Mouse (Mus musculus) adrenal gland, adult 18-20 months (tissue): ENCODE measurements at regions not wholly inside any gene's neighbourhood (a gene's known extent, or its start where the extent isn't known, plus 50 kb on each side); places are given as distances from the start of the nearest gene placed in this dataset.

Experiments used
- DNase-seq, 2 experiments: peaks; one replicate each; pipeline ENCODE4 v3.0.0; 2021 to 2022; ENCODE audit warnings: low spot score in 2 of 2

DNA sequence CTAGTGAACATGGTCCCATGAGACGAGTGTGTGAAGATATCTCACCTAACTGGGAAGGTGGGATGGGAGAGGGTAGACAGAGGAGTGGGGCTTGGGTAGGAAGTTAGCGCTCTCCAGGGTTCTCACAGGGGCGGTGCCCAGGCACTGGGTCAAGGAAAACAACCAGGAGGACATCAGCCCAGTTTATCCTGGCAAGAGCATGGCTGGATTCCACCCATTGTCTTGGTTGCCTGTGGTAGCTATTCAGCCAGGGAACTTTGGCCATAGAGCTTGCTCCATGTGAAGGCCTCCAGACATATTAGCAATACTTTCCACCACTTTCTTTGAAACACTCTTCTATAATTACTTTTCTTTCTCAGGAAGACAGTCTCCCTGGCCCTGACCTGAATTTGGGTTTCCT, 131.4 kb downstream of the 1700020N01Rik start:
- no peak for DNase-seq

GRCm38 (mm10) chr10:21724999-21725398, 132.1 kb downstream of the 1700020N01Rik start:
- DNase-seq: no peak

DNA sequence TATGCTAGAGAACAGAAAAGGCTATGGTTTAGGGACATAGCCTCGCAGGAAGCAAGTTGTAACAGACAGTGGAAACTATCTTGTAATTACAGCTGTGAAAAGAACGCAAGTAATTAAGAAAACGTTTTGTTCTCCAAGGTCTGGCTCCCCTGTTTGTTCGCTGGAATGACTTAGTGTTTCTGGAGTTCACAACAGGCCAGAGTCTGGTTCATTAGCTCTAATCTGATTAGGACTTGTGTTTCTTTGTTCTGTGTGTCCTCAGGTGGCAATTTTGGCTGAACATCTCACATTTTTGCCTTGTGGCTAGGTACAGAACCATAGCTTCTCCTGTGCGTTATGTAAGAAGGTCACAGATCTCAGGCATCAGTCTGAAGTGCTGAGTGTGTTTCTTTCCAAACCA, 141.7 kb upstream of the Sgk1 start:
- no peak for DNase-seq

- no peak for DNase-seq
Measured at GRCm38 (mm10) chr10:21741575-21741974, 140.4 kb upstream of the Sgk1 start.

DNA sequence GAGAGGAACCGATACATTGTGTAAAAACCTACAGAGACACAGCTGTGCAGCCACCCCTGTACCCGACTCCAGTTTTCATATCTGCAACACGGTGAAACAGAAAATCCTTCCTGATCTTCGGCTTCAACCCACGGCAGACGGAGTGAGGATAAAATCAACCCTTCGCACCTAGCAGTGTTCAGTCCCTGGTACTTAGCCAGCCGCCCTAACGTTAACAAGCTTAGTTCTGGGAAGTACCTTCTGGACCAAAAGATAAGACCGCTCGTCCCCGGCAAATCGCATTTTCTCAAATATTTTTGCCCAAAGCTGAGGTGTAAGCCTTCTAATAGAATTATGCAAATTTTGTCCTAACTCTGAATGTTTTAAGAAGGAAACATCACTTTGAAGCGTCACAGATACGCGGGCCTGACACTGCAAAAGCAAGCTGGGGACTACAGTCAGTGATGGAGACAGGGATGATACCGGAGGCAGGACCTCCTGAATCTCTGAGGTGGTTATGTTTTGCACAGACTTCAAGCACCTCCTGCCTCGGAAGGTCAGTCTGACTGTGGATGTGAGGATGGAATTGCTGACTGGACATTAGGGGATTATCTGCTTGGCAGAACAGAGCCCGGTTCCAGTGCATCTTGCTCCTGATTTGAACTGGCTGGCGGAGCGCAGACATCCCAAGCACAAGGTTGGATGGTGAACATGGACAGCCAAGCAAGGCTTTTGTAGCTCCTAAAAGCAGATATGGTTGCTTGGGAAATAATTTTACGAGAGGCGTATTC, 139.8 kb upstream of the Sgk1 start:
- no peak for DNase-seq

- DNase-seq: no peak
Measured at GRCm38 (mm10) chr10:21743396-21743795, 138.6 kb upstream of the Sgk1 start.

- no peak for DNase-seq
Measured at GRCm38 (mm10) chr10:21744341-21744955, 137.5 kb upstream of the Sgk1 start.

DNA sequence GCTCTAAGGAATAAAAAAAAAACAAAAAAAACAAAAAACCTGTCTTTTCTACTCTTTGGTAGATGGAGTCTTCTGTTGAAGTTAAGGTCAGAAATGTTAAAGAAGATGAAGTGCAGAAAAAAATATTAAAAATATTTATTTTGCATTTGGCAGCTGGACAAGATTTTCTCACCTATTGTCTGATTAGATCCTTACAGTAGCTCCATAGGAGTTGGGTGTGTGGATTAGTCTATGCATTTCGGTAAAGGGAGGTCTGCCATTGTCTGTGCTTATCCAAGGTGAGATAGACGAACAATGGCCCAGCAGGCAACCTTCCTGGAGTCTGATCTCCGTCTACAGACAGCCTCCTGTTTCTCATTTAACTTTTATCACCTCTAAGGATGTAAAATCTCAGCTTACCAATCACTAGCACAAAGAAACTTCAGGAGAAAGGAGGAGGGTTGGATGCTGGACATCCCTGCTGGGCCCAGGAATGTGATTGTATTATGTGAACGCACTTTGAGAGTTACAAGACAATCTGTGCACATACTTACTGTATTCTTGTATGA, 136.0 kb upstream of the Sgk1 start:
- DNase-seq: no peak

- DNase-seq: no peak
Measured at GRCm38 (mm10) chr10:21746713-21747112, 135.3 kb upstream of the Sgk1 start.

GRCm38 (mm10) chr10:21751326-21751725, 130.7 kb upstream of the Sgk1 start:
- no peak for DNase-seq

- no peak for DNase-seq
Measured at GRCm38 (mm10) chr10:21752392-21752791, 129.6 kb upstream of the Sgk1 start.

- no peak for DNase-seq
Measured at GRCm38 (mm10) chr10:21754763-21755548, 127.0 kb upstream of the Sgk1 start.

DNA sequence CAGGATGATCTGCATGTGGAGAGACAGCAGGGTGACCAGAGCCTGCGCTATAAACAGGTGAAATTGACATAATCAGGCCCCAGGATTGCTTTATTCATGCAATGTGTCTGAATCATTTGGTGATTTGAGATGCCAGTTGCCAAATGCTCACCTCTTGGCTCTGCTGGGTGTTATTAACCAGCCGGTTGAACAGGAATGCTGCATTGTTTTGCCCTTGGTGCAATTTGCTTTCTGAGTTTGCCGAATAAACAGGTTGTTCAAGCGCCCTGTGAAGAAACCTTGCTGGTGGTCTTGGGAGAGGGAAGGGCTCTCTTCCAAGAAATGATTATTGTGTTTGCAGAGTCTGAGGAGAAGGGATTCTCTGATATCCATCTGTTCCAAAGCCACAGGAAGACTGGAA, 126.3 kb upstream of the Sgk1 start:
- no peak for DNase-seq

DNA sequence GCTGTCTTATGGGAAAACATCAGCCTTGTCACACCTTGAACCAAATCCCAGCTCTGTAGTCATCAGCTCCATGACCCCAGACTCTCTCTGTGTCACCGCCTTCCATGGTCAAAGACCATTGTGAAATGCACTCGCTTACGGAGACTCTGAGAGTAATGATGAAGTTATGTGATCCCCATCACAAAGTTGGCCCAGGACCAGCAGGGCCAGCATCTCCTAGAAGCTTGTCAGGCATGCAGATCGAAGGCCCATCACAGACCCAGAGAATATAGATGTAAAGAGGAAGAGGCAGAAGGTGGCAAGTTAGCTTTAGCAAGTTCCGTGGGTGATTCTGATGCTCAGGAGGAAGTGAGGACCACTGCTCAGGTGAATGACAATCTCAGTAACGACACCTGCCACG, 125.2 kb upstream of the Sgk1 start:
- DNase-seq: peak in 1 of 2 experiments; percentile 36

- DNase-seq: no peak
Measured at GRCm38 (mm10) chr10:21758122-21758521, 123.9 kb upstream of the Sgk1 start.

- DNase-seq: no peak
Measured at GRCm38 (mm10) chr10:21762516-21762915, 119.5 kb upstream of the Sgk1 start.

DNA sequence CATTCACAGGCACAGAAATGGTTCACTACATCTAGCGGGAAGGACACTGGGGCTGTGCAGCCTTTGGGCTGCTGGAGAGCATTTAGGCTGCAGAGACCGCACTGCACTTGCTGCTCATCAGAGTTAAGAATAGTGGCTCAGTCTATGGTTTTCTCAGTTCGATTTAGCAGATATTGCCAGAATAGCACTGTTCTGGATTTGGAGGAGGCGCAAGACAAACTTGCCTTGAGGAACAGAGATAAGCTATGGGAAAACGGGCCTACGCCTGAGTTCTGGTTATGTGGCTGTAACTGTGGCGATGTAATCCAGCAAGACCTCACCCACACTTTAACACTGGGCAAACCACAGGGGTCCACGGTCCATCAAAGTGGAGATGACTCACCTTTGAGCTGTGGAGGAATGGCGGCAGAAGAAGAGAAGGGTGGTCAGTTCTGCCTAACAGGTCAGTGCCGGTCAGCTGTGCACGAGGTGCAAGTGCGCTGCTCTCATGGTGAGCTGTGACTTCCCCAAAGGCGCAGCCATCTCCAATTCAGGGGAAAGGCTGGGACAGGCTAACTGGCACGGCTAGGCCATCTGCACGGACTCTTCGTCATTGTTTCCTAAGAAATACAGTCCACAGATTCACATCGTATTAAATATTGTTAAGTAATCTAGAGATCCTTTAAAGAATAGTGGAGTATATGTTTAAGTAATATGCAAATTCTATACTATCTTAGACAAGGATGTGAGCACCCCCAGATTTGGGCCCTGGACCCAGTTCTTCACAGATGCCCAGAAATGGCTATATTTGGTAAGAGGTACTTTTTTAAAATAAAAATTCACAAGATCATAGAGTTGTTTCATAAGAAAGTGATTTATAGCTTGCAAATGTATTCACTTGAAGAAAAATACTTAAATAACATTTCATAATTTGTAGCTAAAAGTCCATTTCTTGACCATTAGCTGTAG, 118.7 kb upstream of the Sgk1 start:
- no peak for DNase-seq

- DNase-seq: no peak
Measured at GRCm38 (mm10) chr10:21764090-21764489, 117.9 kb upstream of the Sgk1 start.

GRCm38 (mm10) chr10:21764891-21765290, 117.1 kb upstream of the Sgk1 start:
- no peak for DNase-seq

GRCm38 (mm10) chr10:21773548-21773947, 108.4 kb upstream of the Sgk1 start:
- DNase-seq: no peak

- no peak for DNase-seq
Measured at GRCm38 (mm10) chr10:21775441-21775840, 106.5 kb upstream of the Sgk1 start.
